Mouse (Mus musculus) layer of hippocampus, adult 8-10 months (tissue): ENCODE results near the gene Arhgap29. TPM values are rescaled to one million over a fixed set of nuclear protein-coding genes. Genes with fewer than 3 reads are reported as not detected.
A peak's percentile ranks its signal among the peaks of the same experiment; 100 is the strongest.

Experiments
- DNase-seq, 2 experiments: peaks; one replicate each; pipeline ENCODE4 v3.0.0; 2022; ENCODE audit warnings: low spot score in 2 of 2
- total RNA-seq, 4 experiments: library from RNA; stranded (reverse); gene quantifications; 2 replicates each; pipeline ENCODE4 v1.2.4; 2022

Arhgap29 gene
- total RNA-seq, 4 experiments from 2014 or later = 16.4 to 20.7 (median 18.2) TPM

DNA sequence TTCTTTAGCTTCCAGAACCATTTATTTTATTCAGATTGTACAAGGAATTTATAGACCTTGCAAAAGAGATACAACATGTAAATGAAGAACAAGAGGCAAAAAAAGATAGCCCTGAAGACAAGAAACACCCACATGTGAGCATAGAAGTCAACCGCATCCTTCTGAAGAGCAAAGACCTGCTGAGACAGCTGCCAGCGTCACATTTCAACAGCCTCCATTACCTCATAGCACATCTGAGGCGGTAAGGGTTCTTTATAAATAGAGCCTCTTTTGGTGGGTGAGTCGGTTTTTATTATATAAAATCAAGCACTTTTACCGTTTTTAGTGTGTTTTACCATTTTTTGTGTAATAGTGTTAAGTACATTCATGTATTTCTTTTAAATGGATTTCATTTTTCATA lies 57.5 kb downstream of the Arhgap29 start:
- no peak for DNase-seq

DNA sequence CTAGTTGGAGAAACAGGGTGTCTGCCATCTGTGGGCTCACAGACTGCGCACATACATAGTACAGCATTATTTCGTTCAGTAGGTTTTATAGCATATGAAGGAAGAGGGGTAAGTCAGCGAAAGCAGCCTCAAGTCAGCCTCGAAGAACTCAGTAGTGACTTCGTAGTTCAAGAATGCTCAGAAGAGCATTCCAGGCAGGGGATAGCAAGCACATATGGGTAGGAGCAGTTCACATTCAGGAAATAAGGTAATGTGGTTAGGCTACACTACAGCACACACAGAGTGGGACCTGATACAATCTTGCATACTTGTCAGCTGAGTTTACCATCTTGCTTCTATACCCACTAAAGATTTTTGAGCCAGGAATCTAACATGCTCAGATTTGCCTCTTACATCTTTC lies 58.0 kb downstream of the Arhgap29 start:
- DNase-seq = no peak

DNA sequence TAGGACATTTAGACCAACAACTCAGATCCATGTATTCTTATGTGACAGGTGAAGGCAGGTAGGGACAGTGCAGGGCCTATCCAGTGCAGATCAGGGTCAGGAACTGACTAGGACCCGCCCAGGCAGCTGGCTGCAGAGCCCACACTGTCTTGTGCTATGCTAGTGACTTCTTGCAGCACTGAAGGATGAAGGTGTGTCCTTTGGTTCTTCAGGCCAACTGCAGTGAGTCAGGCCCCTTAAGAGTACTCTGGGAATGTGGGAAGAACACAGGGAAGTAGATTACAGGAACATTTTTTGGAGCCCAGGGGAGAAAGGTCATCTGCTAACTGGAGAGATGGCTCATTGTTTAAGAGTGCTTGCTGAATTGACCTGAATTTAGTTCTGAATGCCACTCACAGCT lies 60.1 kb downstream of the Arhgap29 start:
- DNase-seq = no peak

DNA sequence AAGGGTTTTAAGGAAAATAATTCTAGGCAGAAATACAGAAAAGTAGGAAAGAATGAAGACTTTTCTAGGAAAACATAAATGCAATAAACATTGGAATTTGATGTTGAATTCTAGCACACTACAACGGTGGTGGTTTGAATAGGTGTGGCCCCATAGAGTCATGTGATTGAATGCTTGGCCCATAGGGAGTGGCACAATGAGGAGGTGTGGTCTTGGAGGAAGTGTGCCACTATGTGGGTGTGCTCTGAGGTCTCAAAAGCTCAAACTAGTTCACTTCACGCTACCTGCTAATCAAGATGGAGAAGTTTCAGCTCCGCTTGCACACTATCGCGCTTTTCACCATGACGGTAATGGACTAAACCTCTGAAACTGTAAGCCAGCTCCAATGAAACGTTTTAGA lies 66.1 kb downstream of the Arhgap29 start:
- no peak for DNase-seq

DNA sequence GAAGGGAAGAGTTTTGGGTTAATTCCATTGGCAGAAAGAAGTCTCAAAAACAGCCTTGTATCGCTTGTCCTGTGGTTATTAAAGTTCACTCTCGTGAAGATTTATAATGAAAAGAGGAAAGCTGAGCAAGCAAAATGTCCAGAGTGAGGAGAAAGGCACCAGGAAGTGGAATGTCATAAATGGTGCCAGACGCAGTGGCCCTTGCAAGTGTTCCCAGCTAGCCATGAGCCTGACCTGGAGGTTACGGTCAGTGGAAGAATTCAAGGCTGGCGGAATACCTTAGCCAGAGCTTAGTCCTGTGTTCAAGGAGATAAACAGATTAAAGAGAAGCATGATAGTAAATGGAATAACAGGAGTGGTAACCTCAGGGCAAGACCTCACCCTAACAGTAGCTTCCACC lies 66.8 kb downstream of the Arhgap29 start:
- no peak for DNase-seq

DNA sequence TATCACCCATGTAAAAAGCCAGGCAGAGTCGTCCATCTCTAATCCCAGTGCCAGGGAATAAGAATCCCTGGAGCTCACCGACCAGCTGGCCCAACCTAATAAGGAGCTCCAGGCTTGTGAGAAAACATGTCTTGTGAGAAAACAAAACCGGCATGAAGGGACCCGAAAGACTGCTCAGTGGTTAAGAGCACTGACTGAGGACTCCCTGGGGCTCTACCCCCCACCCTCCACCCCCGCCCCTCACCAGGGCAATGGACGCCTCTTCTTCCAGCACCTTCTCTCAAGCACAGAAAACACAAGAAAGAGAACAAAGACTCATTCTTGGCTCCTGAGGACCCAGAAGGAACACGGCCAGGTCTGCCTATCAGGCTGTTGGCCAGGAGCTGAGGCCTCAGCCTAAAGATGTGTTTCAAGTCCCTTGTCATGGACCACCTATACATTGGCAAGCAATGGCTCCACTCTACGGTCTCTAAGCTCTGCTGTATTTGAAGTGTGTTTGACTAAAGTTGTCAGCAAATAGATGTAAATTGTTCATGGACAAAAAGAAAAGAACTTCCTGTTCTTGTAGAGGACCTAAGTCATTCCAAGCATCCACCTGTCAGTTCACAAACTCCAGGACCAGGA lies 68.8 kb downstream of the Arhgap29 start:
- DNase-seq = no peak

DNA sequence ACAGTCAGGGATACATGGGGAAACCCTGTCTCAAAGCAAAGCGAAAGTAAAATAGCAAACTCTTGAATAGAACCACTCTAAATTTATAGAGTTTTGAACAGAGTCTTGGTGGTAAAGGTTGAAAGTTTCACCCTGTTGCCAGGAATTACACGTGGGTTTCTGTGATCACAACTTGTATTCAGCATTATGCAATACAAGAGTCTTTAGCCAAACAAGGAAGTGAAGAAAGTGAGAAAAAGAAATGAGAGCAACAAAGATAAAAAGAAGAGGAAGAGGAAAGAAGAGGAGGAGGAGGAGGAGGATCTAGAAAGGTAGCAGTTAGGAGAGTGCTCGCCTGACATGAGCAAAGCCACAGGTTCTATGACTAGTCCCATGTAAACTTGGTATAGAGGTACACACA lies 70.0 kb downstream of the Arhgap29 start:
- DNase-seq = no peak

DNA sequence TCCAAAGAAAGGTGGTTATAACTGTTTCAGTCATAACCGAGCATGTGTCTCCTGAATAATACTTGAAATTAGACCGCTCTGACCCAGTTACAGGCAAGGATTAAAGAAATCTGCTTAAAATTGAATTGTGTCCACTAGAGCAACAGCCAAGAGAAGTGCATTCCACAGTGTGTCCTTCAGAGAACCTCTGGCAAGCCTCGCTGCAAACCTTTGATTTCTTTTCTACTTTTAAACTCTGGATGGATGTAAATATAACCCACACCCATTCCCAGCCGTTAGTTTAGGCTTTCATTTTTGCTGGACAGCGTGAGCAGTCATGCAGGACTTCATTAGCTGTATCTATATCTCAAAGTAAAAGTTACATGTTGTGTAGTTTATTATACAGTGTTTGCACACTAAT lies 74.3 kb downstream of the Arhgap29 start:
- DNase-seq = no peak

DNA sequence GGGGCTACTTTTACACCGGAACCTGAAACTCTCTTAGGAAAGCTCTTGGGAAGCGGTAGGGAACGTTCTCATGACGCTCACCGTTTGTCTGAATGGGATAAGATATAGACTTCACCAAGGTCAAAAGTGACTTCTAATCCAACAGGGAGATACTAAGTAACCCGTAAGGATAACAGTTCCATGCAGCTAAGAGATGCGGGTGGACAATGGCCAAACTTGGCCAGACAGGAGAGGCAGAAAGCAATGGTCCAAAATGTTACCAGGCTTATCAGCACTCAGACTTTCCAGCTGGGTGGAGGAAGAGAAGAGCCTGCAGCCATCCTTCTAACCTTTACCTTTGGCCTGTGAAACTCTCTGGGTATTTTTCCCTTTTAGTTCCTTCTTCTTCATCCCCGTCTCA lies 75.4 kb downstream of the Arhgap29 start:
- no peak for DNase-seq

DNA sequence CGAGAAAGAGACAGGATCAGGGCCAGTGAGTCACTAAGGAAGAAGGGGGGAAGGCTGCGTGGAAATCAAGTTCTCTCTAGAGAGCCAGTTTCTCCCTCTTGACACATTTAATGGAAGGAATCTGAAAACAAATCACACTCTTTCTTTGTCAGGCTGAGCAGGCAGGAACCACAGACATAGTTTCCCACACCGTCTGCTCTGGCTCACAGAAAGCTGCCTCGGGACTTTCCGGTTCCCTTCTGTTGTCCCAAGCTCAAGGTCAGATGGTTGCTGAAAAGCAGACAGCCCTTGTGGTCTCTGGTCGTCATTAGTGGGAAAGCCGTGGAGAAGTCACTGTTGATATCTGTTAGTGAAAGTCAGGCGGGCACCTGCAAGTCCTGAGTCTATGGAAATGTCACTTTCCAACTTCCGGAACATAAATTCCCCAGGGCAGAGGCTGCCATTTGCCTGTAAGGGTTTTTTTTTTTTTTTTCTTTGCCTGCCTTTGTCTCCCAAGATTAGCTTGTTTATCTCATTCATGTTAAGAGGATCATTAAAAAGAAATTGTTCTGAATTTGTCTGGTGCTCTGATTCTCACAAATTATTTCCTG lies 81.0 kb downstream of the Arhgap29 start:
- no peak for DNase-seq

DNA sequence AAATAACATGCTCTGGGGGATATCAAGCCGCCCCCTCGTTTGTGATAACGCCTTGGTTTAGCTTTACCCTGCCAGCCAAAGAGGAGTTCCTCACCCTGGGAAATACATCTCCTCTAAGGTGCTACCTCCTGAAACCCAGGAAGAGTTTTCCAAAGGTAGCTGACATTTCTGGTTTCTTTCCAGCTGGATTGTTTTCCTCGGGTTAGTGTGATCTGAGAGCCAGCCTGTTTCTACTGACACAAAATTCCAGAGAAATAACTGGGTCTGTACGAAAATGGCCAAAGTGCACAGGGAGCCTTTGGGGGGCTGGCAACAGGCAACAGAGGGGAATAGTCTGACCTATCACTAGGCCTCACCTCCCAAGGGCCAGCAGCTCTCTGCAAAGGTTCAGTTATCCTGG lies 81.9 kb downstream of the Arhgap29 start:
- no peak for DNase-seq

DNA sequence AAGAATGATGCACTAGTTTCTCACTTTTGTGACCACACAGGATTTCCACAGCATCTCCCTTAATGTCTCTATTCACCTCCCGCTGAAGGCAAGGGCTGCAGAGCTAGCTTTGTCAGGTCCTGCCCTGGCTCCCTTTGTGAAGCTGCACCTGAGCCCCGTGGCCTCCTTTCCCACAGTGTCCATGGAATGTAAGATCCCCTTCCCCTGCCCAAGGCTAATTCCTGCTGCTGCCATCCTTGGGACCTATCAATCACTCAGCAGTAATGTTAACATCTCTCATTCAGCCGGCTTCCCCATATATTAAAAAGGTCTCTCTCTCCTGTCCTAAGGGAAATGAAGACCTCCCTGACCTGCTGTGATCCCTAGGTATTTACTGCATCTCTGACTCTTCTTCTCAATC lies 82.8 kb downstream of the Arhgap29 start:
- DNase-seq = no peak

DNA sequence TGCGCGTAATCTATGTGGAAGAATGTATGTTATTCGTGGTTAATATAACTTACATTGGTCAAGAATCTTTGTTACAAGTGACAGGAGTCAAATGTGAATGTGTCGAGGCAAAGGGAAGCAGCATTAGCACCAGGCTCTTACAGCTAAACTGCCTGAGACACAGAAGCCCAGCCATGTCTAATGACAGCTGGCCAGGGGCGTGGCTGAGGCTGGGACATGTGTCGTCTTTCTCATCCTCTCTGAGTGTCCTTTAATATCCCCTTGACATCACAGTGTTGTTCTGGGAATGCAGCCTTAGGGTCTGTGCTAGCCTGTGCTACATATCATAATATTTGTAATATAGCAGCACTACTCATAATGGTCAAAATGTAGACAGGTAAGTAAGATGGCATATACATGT lies 88.2 kb downstream of the Arhgap29 start:
- no peak for DNase-seq

DNA sequence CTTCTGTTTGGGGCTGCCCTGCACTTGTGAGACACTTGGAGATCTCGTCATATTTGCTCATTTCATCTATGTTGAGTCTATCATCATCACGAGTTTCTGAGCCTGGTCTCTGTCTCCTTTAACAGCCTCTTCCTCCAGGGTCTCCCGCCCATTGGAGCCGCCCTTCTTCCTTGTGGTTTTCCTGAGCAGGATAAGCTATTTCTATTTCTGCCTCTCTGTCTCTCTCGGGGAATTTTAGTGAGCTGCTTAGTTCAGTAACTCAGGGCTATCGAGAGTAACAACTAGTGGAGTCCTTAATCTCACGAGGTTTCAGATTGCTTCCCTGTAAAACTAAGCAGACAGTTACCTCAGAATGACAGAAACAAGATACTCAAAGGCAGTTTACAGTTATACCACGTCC lies 90.8 kb downstream of the Arhgap29 start:
- DNase-seq = no peak

DNA sequence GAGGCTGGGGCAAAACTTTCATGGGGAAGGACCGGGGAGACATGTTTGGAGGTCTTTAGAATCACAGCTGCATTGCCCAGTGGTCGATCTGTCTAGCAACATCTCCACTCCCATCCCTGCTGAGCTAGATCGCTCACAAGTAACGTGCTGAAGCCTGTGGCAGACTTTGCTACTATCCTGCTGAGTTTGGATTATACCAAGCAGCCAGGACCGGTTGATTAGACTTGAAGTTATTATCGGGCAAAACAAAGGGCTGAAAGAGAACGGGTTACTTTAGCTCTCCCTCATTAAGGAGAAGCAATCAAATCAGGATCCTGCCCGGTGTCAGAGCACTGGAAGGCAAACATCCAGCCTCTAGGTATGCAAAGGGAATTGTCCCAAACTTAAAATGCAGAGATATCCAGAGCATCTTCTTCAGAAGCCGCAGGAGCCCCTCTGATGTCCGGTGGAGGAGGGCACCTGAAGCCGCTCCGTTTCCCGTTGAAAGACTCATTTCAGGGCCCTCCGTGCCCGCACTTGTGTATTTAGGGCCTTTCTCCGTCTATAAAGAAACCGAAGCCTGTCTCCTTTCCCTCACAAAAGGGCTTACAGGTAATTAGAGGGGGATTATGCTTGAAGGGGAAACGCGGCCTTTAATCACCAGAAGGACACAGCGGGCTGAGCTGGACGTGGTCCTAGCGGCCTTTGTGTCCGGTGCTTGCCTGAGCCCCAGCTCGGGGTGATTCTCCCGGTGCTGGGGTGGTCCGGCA lies 91.6 kb downstream of the Arhgap29 start, which contains the start of gene Abca4:
Gene Abca4 (plus strand): TSS at position 645 of the 749 bp plus-strand sequence.
- no peak for DNase-seq

DNA sequence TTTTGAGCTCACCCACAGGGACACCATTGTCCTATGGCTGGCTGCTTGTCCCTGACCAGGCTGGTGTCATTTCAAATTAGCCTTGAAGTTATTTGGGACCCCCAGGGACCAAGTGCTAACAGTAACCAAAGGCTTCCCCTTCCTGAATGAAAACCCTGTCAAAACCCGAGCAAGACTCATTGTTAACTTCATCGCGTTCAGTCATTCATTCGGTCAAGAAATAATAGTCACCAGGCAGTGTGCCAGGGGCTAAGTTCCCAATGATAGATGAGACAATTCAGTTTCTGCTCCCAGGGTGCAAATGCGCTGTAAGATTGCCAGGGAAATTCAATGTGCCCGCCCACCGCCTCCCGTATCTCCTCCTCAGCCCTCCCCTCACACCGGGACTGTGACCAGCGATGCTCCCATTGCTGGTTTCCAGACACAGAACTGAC lies 93.9 kb downstream of the Arhgap29 start:
- no peak for DNase-seq

DNA sequence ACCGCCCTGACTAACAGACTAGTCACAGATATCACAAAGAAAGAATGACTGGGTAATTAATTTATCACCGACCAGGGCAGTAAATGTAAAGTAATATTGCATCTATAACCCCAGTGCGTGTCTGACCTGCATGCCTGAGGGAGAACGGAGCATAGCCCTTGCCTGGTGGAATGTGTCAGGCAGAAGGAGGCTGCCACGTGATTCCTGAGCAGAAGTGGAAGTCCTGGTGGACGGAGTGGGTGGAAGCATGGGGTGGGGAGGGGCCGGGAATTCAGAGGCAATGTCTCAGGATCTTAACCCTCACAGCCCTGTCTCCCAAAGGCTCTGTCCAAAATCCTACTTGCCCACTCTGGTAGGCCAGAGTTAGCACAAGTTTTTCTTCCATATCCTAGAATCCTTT lies 95.1 kb downstream of the Arhgap29 start:
- DNase-seq = no peak

DNA sequence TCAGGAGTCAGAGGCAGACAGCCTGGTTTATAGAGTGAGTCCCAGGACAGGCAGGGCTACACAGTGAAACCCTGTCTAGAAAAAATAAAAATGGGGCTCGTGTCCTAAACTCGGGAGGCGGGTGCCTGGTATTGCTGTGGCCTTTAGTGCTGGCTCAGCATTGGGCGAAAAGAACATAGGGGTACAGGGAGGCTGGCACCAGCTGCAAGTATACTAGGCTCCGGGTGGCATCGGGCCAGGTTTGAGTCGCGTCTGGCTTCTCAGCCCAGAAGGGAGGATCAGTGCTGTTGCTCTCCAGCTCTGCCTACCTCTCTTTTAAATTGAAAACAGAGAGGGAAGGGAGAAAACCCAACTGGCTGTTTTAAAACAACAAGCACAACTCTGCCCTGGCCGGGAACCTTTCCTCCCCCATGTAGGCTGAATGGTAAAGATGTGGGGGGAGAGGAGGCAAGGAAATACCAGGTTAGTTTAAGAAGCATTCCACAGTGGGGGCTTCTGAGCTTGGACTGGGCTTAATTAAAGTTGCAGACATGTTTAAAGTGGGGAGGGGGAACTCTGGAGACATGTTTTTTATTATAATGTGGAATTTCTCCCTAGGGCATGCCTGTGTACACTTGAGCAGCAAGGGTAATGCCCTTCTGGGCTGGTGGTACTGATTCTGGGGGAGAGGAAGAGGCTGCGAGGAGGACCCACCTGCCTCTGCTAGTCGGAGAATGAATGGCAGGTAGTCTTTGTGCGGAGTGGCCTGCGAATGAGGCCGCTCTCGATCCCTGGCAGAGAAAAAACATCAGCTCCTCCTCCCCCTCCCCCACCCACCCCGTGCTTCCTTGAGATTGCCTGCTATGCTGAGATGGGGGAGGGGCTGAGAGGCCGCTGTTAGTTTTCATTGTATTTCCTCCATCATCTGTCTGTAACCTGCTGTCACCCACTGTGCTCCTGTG lies 95.8 kb downstream of the Arhgap29 start:
- DNase-seq = peak; percentile 57 to 75

DNA sequence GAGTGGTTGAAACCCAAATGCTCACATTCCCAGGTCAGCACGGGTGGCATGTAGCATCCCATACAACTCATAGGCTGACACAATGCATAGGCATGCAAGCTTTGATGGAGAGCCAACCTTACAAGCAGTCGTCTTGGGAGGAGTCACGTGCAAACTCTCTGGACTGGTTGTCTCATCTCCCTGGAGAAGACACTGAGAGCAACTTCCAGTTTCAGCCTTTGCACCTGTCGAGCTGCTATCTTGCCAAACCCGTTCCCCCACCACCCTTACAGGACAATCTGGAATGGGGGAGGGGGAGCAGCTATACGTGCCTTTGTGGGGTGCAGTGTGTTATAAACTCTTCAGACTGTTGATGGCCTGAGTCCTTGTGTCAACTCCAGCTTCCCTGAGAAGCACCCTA lies 96.8 kb downstream of the Arhgap29 start:
- no peak for DNase-seq

DNA sequence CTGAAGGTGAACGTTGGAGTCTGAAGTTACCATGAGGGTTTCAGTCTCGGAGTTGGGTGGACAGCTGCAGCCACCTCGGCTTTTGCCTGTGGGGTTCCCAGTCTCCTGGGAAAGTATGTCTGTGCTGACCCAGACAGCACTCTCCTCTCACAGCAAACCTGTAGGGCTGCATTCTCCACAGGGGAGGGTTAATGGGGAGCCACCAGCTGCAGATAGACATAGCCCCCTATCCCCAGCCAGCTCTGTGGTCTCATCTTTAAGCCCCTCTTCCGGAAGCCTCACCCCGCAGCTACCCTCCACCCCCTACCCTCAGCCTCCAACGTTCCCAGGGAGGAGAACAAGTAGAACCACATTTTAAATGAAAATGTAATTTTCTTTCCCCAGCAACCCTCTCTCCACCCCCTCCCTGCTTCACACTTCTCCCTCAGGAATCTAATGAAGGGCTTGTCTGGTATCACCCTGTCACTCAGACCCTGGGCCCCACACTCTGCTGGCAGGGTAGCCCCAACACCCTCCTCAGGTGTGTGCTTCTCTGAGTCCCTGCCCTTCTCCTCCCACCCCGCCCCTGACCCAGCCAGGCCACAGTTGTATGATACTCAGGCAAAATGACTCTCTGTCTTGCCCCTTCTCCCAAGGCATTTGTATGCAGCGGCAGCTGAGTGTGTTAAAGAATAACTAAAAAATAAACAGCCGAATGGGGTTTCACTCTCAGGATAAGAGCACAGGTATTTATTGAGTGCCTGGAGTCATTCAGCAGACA lies 106.3 kb downstream of the Arhgap29 start:
- DNase-seq = no peak

DNA sequence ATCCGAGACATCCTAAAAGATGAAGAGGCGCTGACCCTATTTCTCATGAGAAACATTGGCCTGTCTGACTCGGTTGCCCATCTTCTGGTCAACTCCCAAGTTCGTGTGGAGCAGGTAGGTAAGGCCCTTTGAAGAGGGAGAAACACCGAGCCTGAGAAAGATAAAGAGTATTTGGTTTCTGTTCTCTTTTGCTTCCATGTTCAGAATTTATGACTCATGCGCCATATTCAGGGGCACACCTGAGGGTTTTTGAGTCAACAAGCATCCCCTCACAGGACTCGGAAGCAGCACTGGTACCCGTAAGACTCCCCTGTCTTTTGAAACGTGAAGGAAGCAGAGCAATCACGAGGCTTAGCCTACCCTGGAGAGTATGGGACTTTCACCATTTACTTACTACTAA lies 110.2 kb downstream of the Arhgap29 start:
- no peak for DNase-seq
